Mouse (Mus musculus): ENCODE data around the gene Hdac6. TPM values are rescaled to one million over a fixed set of nuclear protein-coding genes. Genes with fewer than 3 reads are reported as not detected.

The Hdac6 gene
- polyA plus RNA-seq, 1 experiment from 2014 or later = 51.3 TPM

DNA sequence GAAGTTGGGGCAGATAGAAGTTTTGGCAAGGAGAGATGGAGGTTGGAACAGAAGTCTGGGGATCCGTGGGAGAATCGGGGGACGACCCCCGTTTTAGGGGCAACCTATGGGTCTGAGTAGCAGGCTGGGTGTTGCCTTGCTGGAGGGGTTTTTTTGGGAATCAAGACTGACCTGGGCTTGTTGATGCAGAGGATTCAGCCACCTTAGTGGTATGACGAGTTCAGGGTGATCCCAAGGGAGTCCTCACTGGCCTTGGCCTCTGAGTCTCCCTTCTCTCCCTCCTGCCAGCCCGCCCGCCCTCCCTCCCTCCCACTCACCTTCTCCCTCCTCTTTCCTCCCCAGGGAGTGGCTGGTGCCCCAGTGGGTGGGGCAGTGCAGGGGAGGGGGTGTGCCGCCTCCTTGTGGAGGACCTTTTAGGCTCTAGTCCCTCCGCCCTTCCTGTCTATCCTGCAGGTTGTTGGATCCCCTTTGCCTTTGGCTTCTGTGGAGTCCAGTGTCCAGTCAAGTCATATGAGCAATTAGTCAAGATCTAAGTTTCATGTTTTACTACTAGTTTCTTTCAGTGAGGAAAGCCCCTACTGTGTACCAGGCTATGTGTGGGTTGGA lies 20.0 kb upstream of the Hdac6 start:
- Histone ChIP-seq H3K27ac (ENCODE audit: low read depth, low read length) (no peak overlapping the region), H3K4me1 (ENCODE audit: control insufficient read depth, insufficient read depth, low read length) (no peaks in the 10 kb centered on the region), H3K9me3 (ENCODE audit: control insufficient read depth, low read length) (no peaks in the 10 kb centered on the region), H3K9ac (ENCODE audit: low read depth, low read length) (no peak overlapping the region), H3K36me3 (ENCODE audit: control insufficient read depth, insufficient read depth, low read length) (no peaks in the 10 kb centered on the region), H3K4me3 (ENCODE audit: low read length) (no peak overlapping the region), H3K4me2 (replicated peaks; ENCODE audit: low read depth, low read length) (no peak overlapping the region), H3K27me3 (ENCODE audit: control insufficient read depth, insufficient read depth, low read length) (no peaks in the 10 kb centered on the region)
- 78% methylated on average over 8 of the region's 9 CpGs for WGBS
- no peak for ATAC-seq (ENCODE audit: low FRiP score, low TSS enrichment)

DNA sequence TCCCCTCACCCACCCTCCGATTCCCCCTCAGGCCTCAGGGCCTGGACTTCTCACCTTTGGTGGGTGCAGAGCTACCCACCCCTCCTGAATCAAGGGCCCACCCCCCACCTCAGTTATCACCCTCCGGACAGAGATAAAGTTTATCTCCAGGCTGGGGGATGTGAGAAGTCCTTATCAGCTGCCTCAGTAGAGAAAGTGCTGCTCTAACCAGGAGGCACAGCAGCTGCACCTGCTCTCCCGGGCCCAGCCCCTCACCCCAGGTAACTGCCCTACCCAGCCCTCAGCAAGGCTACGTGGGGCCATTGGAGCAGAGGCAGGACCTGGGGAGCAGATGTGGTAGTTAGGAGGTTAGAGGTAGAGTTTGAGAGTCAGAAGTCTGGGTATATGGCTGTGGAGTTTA lies 18.5 kb upstream of the Hdac6 start:
- H3K36me3 ChIP-seq (ENCODE audit: control insufficient read depth, insufficient read depth, low read length) = no peaks in the 10 kb centered on the region
- no peak overlapping the region for H3K9ac ChIP-seq (ENCODE audit: low read depth, low read length)
- no peak overlapping the region for H3K27ac ChIP-seq (ENCODE audit: low read depth, low read length)
- 75% methylated on average over 4 of the region's 4 CpGs for WGBS
- H3K9me3 ChIP-seq (ENCODE audit: control insufficient read depth, low read length) = no peaks in the 10 kb centered on the region
- no peaks in the 10 kb centered on the region for H3K27me3 ChIP-seq (ENCODE audit: control insufficient read depth, insufficient read depth, low read length)
- no peak overlapping the region for H3K4me3 ChIP-seq (ENCODE audit: low read length)
- ATAC-seq (ENCODE audit: low FRiP score, low TSS enrichment) = no peak
- H3K4me1 ChIP-seq (ENCODE audit: control insufficient read depth, insufficient read depth, low read length) = no peaks in the 10 kb centered on the region
- H3K4me2 ChIP-seq (replicated peaks; ENCODE audit: low read depth, low read length) = no peak overlapping the region

DNA sequence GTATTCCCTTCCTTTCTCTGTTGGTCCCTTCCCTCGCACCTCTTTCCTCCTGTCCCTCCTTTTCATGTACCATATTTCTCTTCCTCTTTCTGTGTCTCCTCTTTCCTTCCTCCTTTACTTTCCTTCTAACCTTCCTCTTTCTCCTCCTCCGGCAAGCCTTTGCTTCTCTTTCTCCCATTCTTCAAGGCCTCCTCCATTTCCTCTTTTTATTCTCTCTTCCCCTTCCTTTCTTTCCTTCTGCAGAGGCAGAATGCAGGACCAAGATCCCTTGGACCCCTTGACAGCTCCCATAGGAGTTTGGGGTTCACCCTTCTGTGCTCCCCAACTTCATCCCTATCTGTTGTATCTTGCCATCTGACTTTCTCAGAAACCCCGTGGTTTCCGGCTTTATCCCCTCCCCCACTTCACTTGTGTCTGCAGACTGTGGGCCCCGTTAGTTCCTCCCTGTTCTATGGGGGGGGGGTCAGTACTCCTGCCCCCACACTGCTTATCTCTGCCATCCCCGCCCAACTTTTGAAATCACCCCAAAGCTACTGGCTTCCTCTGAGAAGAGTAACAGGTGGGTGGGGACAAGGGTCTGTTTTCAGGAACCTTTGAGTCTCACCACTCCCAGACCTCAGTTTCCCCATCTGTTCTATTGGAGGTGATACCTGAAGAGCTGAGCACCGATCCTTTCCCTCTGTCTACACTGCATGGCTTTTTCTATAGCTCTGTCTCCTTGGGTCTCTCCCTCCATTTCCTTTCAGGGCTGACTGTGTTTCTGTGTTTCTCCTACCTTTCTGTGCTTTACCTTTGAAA lies 16.3 kb upstream of the Hdac6 start:
- no peaks in the 10 kb centered on the region for H3K4me1 ChIP-seq (ENCODE audit: control insufficient read depth, insufficient read depth, low read length)
- no peak overlapping the region for H3K9ac ChIP-seq (ENCODE audit: low read depth, low read length)
- no peak overlapping the region for H3K4me3 ChIP-seq (ENCODE audit: low read length)
- no peak overlapping the region for H3K27ac ChIP-seq (ENCODE audit: low read depth, low read length)
- H3K4me2 ChIP-seq (replicated peaks; ENCODE audit: low read depth, low read length) = no peak overlapping the region
- no peaks in the 10 kb centered on the region for H3K36me3 ChIP-seq (ENCODE audit: control insufficient read depth, insufficient read depth, low read length)
- no peak for ATAC-seq (ENCODE audit: low FRiP score, low TSS enrichment)
- H3K9me3 ChIP-seq (ENCODE audit: control insufficient read depth, low read length) = no peaks in the 10 kb centered on the region
- no peaks in the 10 kb centered on the region for H3K27me3 ChIP-seq (ENCODE audit: control insufficient read depth, insufficient read depth, low read length)
- WGBS = 72% methylated on average over 7 of the region's 7 CpGs

GRCm38 (mm10) chrX:7958868-7959267 lies 11.2 kb upstream of the Hdac6 start:
- Histone ChIP-seq H3K36me3 (ENCODE audit: control insufficient read depth, insufficient read depth, low read length) (no peaks in the 10 kb centered on the region), H3K9me3 (ENCODE audit: control insufficient read depth, low read length) (no peaks in the 10 kb centered on the region), H3K27me3 (ENCODE audit: control insufficient read depth, insufficient read depth, low read length) (no peaks in the 10 kb centered on the region), H3K27ac (ENCODE audit: low read depth, low read length) (no peak overlapping the region), H3K9ac (ENCODE audit: low read depth, low read length) (no peak overlapping the region), H3K4me1 (ENCODE audit: control insufficient read depth, insufficient read depth, low read length) (no peaks in the 10 kb centered on the region), H3K4me3 (ENCODE audit: low read length) (no peak overlapping the region), H3K4me2 (replicated peaks; ENCODE audit: low read depth, low read length) (no peak overlapping the region)
- 89% methylated on average over 9 of the region's 9 CpGs for WGBS
- ATAC-seq (ENCODE audit: low FRiP score, low TSS enrichment) = no peak

- H3K27ac ChIP-seq (ENCODE audit: low read depth, low read length) = no peak overlapping the region
- no peak for ATAC-seq (ENCODE audit: low FRiP score, low TSS enrichment)
- H3K36me3 ChIP-seq (ENCODE audit: control insufficient read depth, insufficient read depth, low read length) = no peaks in the 10 kb centered on the region
- no peak overlapping the region for H3K4me3 ChIP-seq (ENCODE audit: low read length)
- H3K27me3 ChIP-seq (ENCODE audit: control insufficient read depth, insufficient read depth, low read length) = no peaks in the 10 kb centered on the region
- no peak overlapping the region for H3K9ac ChIP-seq (ENCODE audit: low read depth, low read length)
- H3K4me2 ChIP-seq (replicated peaks; ENCODE audit: low read depth, low read length) = no peak overlapping the region
- H3K4me1 ChIP-seq (ENCODE audit: control insufficient read depth, insufficient read depth, low read length) = no peaks in the 10 kb centered on the region
- no peaks in the 10 kb centered on the region for H3K9me3 ChIP-seq (ENCODE audit: control insufficient read depth, low read length)
- whole genome bisulfite sequencing = 94% methylated on average over 7 of the region's 7 CpGs
Observed at GRCm38 (mm10) chrX:7950091-7950490, 2.4 kb upstream of the Hdac6 start.

GRCm38 (mm10) chrX:7947900-7948492 lies 307 bp upstream of the Hdac6 start:
- H3K9ac ChIP-seq (ENCODE audit: low read depth, low read length) = peak overlapping the region; percentile 58
- no peak overlapping the region for H3K27ac ChIP-seq (ENCODE audit: low read depth, low read length)
- H3K4me2 ChIP-seq (replicated peaks; ENCODE audit: low read depth, low read length) = peak overlapping the region; percentile 47

DNA sequence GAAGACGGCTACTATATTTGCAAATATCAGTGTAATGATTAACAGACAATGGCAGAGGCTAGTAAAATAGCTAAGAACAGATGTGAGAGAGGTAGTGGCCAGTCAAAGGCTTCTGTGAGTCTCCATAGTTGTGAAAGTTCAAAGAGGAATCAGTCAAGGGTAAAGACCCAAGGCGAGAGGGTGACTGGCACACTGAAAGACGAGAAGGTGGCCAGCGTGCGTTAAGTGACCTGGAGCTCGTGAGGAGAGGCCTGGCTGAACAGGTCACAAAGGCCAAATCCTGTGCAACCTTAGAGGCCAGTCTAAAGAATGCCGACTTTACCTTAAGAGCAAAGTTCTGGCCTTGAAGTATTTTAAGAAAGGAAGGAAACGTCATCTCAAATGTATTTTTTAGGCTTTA lies 2.1 kb downstream of the Hdac6 start:
- Histone ChIP-seq H3K4me2 (replicated peaks; ENCODE audit: low read depth, low read length) (no peak overlapping the region), H3K27ac (ENCODE audit: low read depth, low read length) (no peak overlapping the region)
- WGBS = 54% methylated on average over 8 of the region's 8 CpGs

More at GRCm38 (mm10) chrX:7947900-7948492, 307 bp upstream of the Hdac6 start:
- Histone ChIP-seq H3K4me3 (ENCODE audit: low read length) (peak overlapping the region; percentile 49), H3K9me3 (ENCODE audit: control insufficient read depth, low read length) (no peaks in the 10 kb centered on the region), H3K36me3 (ENCODE audit: control insufficient read depth, insufficient read depth, low read length) (no peaks in the 10 kb centered on the region), H3K27me3 (ENCODE audit: control insufficient read depth, insufficient read depth, low read length) (no peaks in the 10 kb centered on the region), H3K4me1 (ENCODE audit: control insufficient read depth, insufficient read depth, low read length) (no peaks in the 10 kb centered on the region)
- peak; percentile 98 for ATAC-seq (ENCODE audit: low FRiP score, low TSS enrichment)
- WGBS = 19% methylated on average over 38 of the region's 38 CpGs

GRCm38 (mm10) chrX:7937667-7938066 lies 10.0 kb downstream of the Hdac6 start:
- H3K4me2 ChIP-seq (replicated peaks; ENCODE audit: low read depth, low read length) = no peak overlapping the region
- H3K4me3 ChIP-seq (ENCODE audit: low read length) = no peak overlapping the region
- H3K9me3 ChIP-seq (ENCODE audit: control insufficient read depth, low read length) = no peaks in the 10 kb centered on the region
- ATAC-seq (ENCODE audit: low FRiP score, low TSS enrichment) = no peak; the same call in 1 of the 2 replicates
- no peak overlapping the region for H3K27ac ChIP-seq (ENCODE audit: low read depth, low read length)
- H3K9ac ChIP-seq (ENCODE audit: low read depth, low read length) = no peak overlapping the region
- no peaks in the 10 kb centered on the region for H3K27me3 ChIP-seq (ENCODE audit: control insufficient read depth, insufficient read depth, low read length)
- H3K36me3 ChIP-seq (ENCODE audit: control insufficient read depth, insufficient read depth, low read length) = peaks cover 9% of the 10 kb centered on the region; the same call in 1 of the 2 replicates
- 97% methylated on average over 6 of the region's 6 CpGs for whole genome bisulfite sequencing
- no peaks in the 10 kb centered on the region for H3K4me1 ChIP-seq (ENCODE audit: control insufficient read depth, insufficient read depth, low read length)

More for the DNA sequence above, 2.1 kb downstream of the Hdac6 start:
- Histone ChIP-seq H3K4me3 (ENCODE audit: low read length) (no peak overlapping the region), H3K4me1 (ENCODE audit: control insufficient read depth, insufficient read depth, low read length) (no peaks in the 10 kb centered on the region), H3K9me3 (ENCODE audit: control insufficient read depth, low read length) (no peaks in the 10 kb centered on the region), H3K36me3 (ENCODE audit: control insufficient read depth, insufficient read depth, low read length) (no peaks in the 10 kb centered on the region; the same call in 1 of the 2 replicates), H3K27me3 (ENCODE audit: control insufficient read depth, insufficient read depth, low read length) (no peaks in the 10 kb centered on the region), H3K9ac (ENCODE audit: low read depth, low read length) (no peak overlapping the region)
- no peak for ATAC-seq (ENCODE audit: low FRiP score, low TSS enrichment)

- no peaks in the 10 kb centered on the region for H3K9me3 ChIP-seq (ENCODE audit: control insufficient read depth, low read length)
- no peak overlapping the region for H3K4me2 ChIP-seq (replicated peaks; ENCODE audit: low read depth, low read length)
- no peaks in the 10 kb centered on the region for H3K27me3 ChIP-seq (ENCODE audit: control insufficient read depth, insufficient read depth, low read length)
- no peak overlapping the region for H3K4me3 ChIP-seq (ENCODE audit: low read length)
- no peak overlapping the region for H3K27ac ChIP-seq (ENCODE audit: low read depth, low read length)
- WGBS = 50% methylated on average over 11 of the region's 11 CpGs
- ATAC-seq (ENCODE audit: low FRiP score, low TSS enrichment) = no peak
- peaks cover 9% of the 10 kb centered on the region; the same call in 1 of the 2 replicates for H3K36me3 ChIP-seq (ENCODE audit: control insufficient read depth, insufficient read depth, low read length)
- no peaks in the 10 kb centered on the region for H3K4me1 ChIP-seq (ENCODE audit: control insufficient read depth, insufficient read depth, low read length)
- no peak overlapping the region for H3K9ac ChIP-seq (ENCODE audit: low read depth, low read length)
Observed at GRCm38 (mm10) chrX:7936874-7937273, 10.8 kb downstream of the Hdac6 start.

Data from kidney, embryonic 14.5 days (tissue).